Mouse (Mus musculus) intestine, embryonic 15.5 days (tissue): ENCODE measurements at regions not wholly inside any gene's neighbourhood (a gene's known extent, or its start where the extent isn't known, plus 50 kb on each side); places are given as distances from the start of the nearest gene placed in this dataset.
A peak's percentile ranks its signal among the peaks of the same experiment; 100 is the strongest.

Source experiments
- ATAC-seq: fragments of 200-750 bp; cut with Nextera tagmentation; 2 replicates; pipeline ENCODE4 v1.8.0; 2017; ENCODE audit warnings: moderate TSS enrichment, moderate library complexity
- H3K27ac ChIP-seq: fragments of 300-500 bp; sonication (generic); 2 replicates; pipeline ENCODE4 v1.5.1; 2015; ENCODE audit warnings: mild to moderate bottlenecking, inconsistent platforms
- H3K27me3 ChIP-seq: fragments of 300-500 bp; sonication (generic); replicated peaks from 2 replicates; pipeline ENCODE4 v1.6.1; 2015; ENCODE audit warnings: inconsistent platforms
- H3K36me3 ChIP-seq: fragments of 300-500 bp; sonication (generic); 2 replicates; pipeline ENCODE4 v1.6.1; 2015; ENCODE audit warnings: inconsistent platforms
- H3K4me1 ChIP-seq: fragments of 300-500 bp; sonication (generic); replicated peaks from 2 replicates; pipeline ENCODE4 v1.6.1; 2015; ENCODE audit warnings: inconsistent platforms
- H3K4me2 ChIP-seq: fragments of 300-500 bp; sonication (generic); replicated peaks from 2 replicates; pipeline ENCODE4 v1.6.1; 2015; ENCODE audit warnings: mild to moderate bottlenecking, inconsistent platforms
- H3K4me3 ChIP-seq: fragments of 300-500 bp; sonication (generic); replicated peaks from 2 replicates; pipeline ENCODE4 v1.5.1; 2015; ENCODE audit warnings: inconsistent platforms
- H3K9ac ChIP-seq: fragments of 300-500 bp; sonication (generic); 2 replicates; pipeline ENCODE4 v1.6.1; 2015; ENCODE audit warnings: inconsistent platforms
- H3K9me3 ChIP-seq: fragments of 300-500 bp; sonication (generic); 2 replicates; pipeline ENCODE4 v1.6.1; 2016; ENCODE audit warnings: inconsistent platforms
- WGBS: fragments of 180-500 bp; shearing (Covaris S2); methylation state at CpG from one replicate; pipeline ENCODE4 v1.1.7; 2015; 5-methylcytosine and 5-hydroxymethylcytosine counted together

DNA sequence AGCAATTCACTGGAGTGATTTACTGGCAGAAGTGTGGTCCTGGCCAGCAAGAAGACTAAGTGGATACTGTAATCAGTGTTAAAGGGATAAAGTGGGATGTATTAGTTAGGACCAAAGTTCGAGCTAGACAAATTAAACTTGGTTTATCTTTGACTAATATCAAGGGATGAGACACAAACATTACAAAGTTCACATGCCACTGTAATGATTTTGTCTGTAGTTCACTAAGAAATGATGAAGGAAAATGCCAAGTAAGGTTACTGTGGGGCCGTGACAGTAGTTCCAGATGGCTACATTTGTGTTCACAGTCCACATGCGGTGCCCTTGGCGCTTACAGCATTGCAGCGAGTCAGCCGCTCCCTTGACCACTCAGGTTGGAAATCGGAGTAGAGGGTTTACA is 458.2 kb upstream of the Pkn2 start:
- Histone ChIP-seq H3K4me3 (no peak overlapping the region), H3K4me2 (no peak overlapping the region), H3K4me1 (no peaks in the 10 kb centered on the region), H3K27ac (no peak overlapping the region), H3K27me3 (no peaks in the 10 kb centered on the region), H3K9me3 (no peaks in the 10 kb centered on the region), H3K9ac (no peak overlapping the region), H3K36me3 (no peaks in the 10 kb centered on the region)
- no peak for ATAC-seq
- 86% methylated on average over 7 of the region's 7 CpGs for WGBS

DNA sequence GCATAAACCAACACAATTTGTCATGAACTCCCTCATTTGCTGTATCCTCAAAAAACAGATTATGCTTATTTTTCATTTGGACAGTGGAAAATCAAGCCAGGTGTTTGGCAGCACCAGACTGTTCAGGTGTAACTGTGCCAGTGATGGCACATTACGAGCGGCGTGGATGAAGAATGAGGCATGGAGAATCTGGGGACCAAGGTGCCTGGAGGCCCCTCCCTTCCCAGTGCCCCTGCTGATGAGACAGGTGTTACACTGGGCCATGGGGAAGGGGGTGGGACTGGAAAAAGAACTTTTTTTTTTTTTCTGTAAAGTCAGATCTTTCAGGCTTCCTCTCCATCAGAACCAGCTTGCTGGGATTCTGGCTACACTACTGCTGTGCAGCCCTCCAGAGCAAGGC is 451.5 kb upstream of the Pkn2 start:
- Histone ChIP-seq H3K27me3 (no peaks in the 10 kb centered on the region), H3K4me3 (no peak overlapping the region), H3K9me3 (no peaks in the 10 kb centered on the region), H3K4me2 (no peak overlapping the region), H3K36me3 (no peaks in the 10 kb centered on the region), H3K27ac (no peak overlapping the region), H3K9ac (no peak overlapping the region), H3K4me1 (no peaks in the 10 kb centered on the region)
- 90% methylated on average over 3 of the region's 3 CpGs for WGBS
- no peak for ATAC-seq

DNA sequence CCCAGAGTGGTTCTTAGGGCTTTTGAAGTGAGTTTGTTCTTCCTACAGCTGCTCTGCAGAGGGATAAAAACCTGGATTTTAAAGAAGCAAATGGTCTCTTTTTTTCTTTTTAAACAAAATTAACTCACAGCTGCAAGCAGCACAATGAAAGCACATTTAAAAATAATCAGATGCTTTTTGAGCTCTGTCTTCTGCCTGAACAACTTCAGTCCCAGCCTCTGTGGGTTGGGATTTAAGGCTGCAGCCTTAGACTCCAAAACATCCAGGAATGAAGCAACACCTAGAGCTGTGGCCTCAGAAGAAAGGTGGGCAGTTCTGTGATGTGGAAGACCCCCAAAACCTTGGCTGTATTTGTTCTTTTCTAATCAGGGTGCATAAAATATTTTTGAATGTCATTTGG is 446.7 kb upstream of the Pkn2 start:
- Histone ChIP-seq H3K27me3 (no peaks in the 10 kb centered on the region), H3K9ac (no peak overlapping the region), H3K9me3 (no peaks in the 10 kb centered on the region), H3K4me3 (no peak overlapping the region), H3K27ac (no peak overlapping the region), H3K4me1 (no peaks in the 10 kb centered on the region), H3K4me2 (no peak overlapping the region), H3K36me3 (no peaks in the 10 kb centered on the region)
- ATAC-seq: no peak

DNA sequence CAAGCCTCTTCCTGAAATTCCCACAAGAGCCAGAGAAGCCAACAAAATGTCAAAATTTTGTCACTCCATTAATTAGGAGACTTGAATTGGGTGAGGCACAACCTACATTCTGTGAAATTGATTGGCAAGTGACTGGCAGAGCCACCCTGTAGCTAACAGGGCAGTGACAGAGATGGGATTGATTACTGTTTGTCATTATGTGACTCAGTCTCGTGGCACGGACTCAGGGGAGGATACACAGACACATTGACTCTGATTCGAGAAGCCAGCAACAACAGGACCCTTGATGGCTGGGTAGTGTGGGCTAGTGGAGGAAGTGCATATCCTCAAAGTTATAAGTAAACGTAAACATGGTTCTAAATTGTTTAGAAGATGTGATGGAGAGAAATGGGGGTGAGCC is 445.8 kb upstream of the Pkn2 start:
- no peak overlapping the region for H3K4me2 ChIP-seq
- no peak overlapping the region for H3K4me3 ChIP-seq
- no peaks in the 10 kb centered on the region for H3K36me3 ChIP-seq
- H3K27ac ChIP-seq: no peak overlapping the region
- no peak overlapping the region for H3K9ac ChIP-seq
- no peaks in the 10 kb centered on the region for H3K4me1 ChIP-seq
- no peaks in the 10 kb centered on the region for H3K27me3 ChIP-seq
- H3K9me3 ChIP-seq: no peaks in the 10 kb centered on the region
- WGBS: 49% methylated on average over 4 of the region's 4 CpGs
- peak; percentile 8; the same call in 1 of the 2 replicates for ATAC-seq

DNA sequence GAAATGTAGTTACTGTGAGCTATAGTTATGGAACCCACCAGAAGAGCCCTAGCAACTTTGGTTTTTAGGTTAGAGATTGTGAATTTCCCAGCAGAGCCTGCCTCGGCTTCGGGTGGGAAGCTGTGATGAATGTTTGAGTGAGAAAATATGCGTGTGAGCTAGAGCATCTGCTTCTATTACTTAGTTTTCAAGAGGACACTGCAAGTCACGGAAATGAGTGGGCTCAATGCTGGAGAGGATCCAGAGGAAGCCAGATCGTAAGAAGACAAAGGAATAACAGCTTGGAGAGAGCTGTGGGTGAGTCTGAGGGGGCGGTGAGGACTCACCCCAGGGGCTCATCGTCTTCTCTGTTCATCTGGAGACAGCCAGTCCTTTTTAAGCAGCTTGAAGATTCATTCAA is 434.7 kb upstream of the Pkn2 start:
- Histone ChIP-seq H3K27me3 (no peaks in the 10 kb centered on the region), H3K36me3 (no peaks in the 10 kb centered on the region), H3K9ac (no peak overlapping the region), H3K4me2 (no peak overlapping the region), H3K4me1 (no peaks in the 10 kb centered on the region), H3K9me3 (no peaks in the 10 kb centered on the region), H3K27ac (no peak overlapping the region), H3K4me3 (no peak overlapping the region)
- WGBS: 40% methylated on average over 7 of the region's 7 CpGs
- no peak for ATAC-seq

DNA sequence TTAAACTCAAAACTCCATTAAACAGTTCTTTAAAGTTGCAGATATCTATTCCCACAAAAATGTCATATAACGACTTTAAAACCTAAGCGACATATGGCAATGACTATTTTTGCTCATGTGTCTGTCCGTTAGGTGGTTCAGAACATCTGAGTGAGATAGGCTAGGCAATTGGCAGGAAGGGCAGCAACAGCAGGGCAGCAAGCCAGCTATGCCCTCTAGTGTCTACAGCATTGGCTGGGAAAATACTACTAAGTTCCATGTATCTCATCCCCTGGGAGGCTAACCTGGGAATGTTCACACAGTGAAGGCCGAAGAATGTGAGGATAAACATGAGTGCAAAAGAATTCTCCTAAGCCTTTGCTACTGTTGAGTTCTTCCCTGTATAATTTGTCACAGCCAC is 410.0 kb upstream of the Pkn2 start:
- no peak overlapping the region for H3K9ac ChIP-seq
- no peak overlapping the region for H3K4me2 ChIP-seq
- H3K27me3 ChIP-seq: no peaks in the 10 kb centered on the region
- no peak overlapping the region for H3K4me3 ChIP-seq
- no peak overlapping the region for H3K27ac ChIP-seq
- no peaks in the 10 kb centered on the region for H3K4me1 ChIP-seq
- H3K9me3 ChIP-seq: no peaks in the 10 kb centered on the region
- H3K36me3 ChIP-seq: no peaks in the 10 kb centered on the region
- WGBS: 84% methylated on average over 4 of the region's 4 CpGs
- ATAC-seq: no peak

DNA sequence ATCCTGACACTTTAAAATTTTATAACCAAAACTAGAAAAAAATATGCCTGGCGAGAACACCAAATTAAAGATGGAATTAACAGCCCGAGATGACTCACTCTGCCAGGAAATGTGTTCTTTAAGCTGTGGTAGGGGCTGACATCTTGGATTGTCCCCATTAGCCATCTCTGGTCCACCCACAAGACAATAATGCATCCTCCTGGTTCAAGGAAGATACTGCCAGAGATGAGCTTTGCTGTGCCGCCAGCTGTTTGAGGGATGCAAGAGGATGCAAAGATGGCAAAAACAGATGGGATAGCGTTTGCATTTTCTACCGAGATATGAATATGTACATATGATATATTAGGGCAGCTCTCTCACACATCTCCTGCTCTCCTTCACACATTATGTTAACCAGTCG is 382.3 kb upstream of the Pkn2 start:
- WGBS: 86% methylated on average over 6 of the region's 6 CpGs

DNA sequence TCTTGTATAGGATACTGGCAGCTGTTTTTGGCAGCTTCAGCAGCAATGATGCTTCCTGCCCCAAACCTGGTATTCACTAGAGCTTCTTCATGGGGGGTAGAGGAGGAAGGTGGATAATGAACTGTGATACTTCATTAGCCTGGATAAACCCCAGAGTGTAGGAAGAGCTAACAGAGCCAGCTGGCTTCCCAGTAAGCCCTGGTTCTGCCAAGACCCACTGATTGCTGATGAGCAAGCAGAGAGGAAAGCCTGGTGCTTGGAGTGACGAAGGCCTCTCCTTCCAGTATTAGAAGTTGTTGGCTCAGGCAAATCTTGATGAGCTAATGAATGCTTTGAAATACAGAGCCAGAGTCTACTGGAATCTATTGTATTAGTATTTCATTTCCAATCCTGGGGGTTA is 370.8 kb upstream of the Pkn2 start:
- Histone ChIP-seq H3K4me1 (no peaks in the 10 kb centered on the region), H3K9ac (no peak overlapping the region), H3K36me3 (no peaks in the 10 kb centered on the region), H3K4me3 (no peak overlapping the region), H3K4me2 (no peak overlapping the region), H3K27me3 (no peaks in the 10 kb centered on the region), H3K9me3 (no peaks in the 10 kb centered on the region), H3K27ac (no peak overlapping the region)
- ATAC-seq: no peak
- 90% methylated on average over 1 of the region's 1 CpGs for WGBS

More for the DNA sequence above, 382.3 kb upstream of the Pkn2 start:
- ATAC-seq: no peak
- Histone ChIP-seq H3K9me3 (no peaks in the 10 kb centered on the region), H3K27me3 (no peaks in the 10 kb centered on the region), H3K9ac (no peak overlapping the region), H3K4me2 (no peak overlapping the region), H3K4me3 (no peak overlapping the region), H3K36me3 (no peaks in the 10 kb centered on the region), H3K4me1 (no peaks in the 10 kb centered on the region), H3K27ac (no peak overlapping the region)

DNA sequence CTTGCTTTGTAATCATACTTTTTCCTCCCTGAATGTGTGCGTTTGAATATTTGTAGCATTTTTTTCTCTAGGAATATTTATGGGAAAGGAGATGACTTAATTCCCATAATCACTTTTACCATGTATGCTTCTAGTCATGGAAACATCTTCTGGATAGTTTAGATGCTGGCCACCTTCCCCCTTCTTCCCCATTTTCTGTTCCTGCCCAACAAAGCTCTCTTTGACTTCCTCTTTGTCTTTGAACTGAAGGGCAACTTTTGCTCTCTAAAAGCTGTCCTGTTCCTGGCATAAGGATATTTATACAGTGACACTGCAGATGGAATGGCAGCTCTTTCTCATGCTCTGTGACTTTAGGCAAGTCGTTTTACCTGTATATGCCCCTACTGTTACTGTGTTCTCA is 370.2 kb upstream of the Pkn2 start:
- WGBS: 70% methylated on average over 2 of the region's 2 CpGs
- no peaks in the 10 kb centered on the region for H3K36me3 ChIP-seq
- no peaks in the 10 kb centered on the region for H3K4me1 ChIP-seq
- ATAC-seq: no peak
- no peak overlapping the region for H3K9ac ChIP-seq
- H3K27me3 ChIP-seq: no peaks in the 10 kb centered on the region
- no peak overlapping the region for H3K4me3 ChIP-seq
- no peak overlapping the region for H3K4me2 ChIP-seq
- no peak overlapping the region for H3K27ac ChIP-seq
- no peaks in the 10 kb centered on the region for H3K9me3 ChIP-seq

DNA sequence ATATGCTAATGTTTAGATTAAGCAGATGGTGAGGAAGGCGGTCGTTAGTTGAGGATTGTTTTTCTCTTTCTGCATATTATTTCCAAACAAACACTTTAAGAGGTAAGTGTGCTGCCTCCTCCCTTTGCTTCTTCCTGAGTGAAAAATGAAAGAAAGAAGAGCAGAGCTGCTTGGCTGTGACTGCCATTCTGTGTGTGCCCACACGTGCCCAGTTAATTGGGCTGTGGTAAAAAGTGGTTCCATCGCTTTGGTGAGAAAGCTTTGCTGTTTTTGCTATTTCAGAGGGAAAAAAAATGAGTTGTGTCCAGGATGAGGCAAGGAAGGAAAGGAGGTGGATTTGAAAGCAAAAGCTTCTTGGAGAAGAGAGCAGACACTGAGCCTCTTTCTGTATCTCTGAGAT is 360.9 kb upstream of the Pkn2 start:
- no peaks in the 10 kb centered on the region for H3K4me1 ChIP-seq
- no peak overlapping the region for H3K4me3 ChIP-seq
- WGBS: 58% methylated on average over 4 of the region's 4 CpGs
- H3K36me3 ChIP-seq: no peaks in the 10 kb centered on the region
- H3K9ac ChIP-seq: no peak overlapping the region
- no peaks in the 10 kb centered on the region for H3K9me3 ChIP-seq
- no peak for ATAC-seq
- H3K27ac ChIP-seq: no peak overlapping the region
- 0 out of 2 replicates have a peak overlapping the region, but pooled peaks have one; percentile 19 for H3K4me2 ChIP-seq
- no peaks in the 10 kb centered on the region for H3K27me3 ChIP-seq

DNA sequence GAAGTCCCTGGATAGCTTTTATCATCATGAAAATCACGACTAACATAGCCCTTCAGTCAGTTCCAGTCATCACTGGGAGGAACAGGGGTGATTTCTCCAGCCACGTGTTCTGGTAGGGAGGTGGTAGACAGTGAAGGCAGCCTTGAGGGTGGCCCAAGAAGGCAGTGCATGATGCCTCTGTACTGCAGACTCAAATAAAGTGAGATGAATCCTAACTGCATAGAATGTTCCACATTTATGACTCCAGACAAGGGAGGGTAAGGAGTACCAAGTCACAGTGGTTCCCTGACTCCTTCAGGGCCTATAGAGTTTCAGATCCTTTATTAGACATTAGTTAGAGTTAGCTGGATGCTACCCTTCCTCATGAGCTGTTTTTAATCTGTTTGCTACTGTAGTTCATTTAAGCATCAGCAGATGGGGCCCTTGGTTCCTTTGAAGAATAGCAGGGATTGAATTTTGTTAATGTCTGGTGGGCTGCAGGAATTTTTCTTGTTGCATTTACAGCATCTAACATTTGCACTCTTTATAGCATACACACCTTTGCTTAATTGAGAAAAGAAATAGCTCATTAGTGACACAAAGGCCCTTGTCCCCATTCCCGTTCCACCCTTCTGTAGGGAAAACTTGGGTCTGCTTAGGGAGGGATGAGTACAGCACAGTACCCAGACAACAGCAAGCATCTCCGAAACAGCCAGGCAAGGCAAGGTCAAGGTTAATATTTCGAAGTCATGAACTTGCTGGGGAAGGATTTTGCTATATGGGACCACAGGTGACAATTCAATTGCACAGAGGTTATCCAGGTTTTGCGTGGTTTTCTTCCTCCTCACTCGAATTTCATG is 359.0 kb upstream of the Pkn2 start:
- 71% methylated on average over 7 of the region's 7 CpGs for WGBS
- no peaks in the 10 kb centered on the region for H3K9me3 ChIP-seq

DNA sequence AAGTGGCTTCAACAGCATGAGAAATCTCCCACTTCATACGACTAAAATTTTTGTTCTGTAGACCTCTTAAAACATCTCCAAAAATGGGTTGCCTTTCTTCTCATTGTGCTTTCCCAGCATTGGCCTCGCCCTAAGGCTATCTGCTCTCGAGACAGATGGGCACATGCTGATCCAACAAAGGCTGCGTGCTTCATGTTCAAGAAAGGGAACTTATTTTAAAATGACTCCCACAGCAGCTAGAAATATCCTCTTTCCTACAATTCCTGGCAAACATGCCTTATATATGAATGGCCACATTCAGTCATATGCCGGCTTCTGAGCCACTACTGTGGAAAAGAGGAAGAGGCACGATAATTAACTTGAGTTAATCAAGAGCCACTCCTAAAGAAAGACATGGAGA is 356.7 kb upstream of the Pkn2 start:
- no peak for ATAC-seq
- Histone ChIP-seq H3K27me3 (no peaks in the 10 kb centered on the region), H3K9me3 (no peaks in the 10 kb centered on the region), H3K4me3 (no peak overlapping the region), H3K4me2 (no peak overlapping the region), H3K27ac (no peak overlapping the region), H3K36me3 (no peaks in the 10 kb centered on the region), H3K9ac (no peak overlapping the region), H3K4me1 (no peaks in the 10 kb centered on the region)
- 85% methylated on average over 6 of the region's 6 CpGs for WGBS

More for the DNA sequence above, 359.0 kb upstream of the Pkn2 start:
- H3K36me3 ChIP-seq: no peaks in the 10 kb centered on the region
- no peaks in the 10 kb centered on the region for H3K27me3 ChIP-seq
- H3K4me1 ChIP-seq: no peaks in the 10 kb centered on the region
- no peak overlapping the region for H3K9ac ChIP-seq
- no peak overlapping the region for H3K4me3 ChIP-seq
- ATAC-seq: no peak
- no peak overlapping the region for H3K27ac ChIP-seq
- H3K4me2 ChIP-seq: no peak overlapping the region

DNA sequence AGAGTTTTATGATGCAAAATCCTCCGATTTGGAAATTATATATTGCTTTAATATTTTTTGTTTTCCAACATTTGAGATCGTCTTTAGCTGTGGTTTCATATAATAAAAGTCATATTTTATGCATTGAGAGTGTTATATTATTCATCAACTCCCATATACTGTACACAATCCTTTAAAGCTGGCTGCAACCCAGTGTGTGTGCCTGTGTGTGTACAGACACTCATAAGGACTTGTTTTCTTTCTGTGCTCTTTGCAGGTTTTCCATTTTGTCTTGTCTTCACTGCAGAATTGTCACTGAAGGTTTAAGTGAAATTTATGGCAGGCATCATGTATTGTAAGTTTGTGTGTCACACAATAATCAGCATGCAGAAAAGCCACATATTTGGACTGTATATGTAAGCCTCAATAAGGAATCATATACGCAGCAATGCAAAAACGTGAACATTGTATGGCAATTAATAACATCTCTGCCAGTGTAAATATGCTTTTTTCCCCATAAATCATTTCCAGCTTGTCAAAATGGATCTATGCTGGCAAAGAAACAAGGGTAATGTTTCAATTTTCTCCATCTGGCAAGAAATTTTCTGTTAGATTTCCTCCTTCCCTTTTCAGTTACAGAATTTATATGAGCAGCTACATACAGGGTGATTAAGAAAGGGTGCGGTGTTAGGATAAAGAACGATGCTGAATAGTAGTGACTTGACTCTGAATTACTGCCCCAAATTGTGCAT is 342.4 kb upstream of the Pkn2 start:
- no peaks in the 10 kb centered on the region for H3K9me3 ChIP-seq
- H3K36me3 ChIP-seq: no peaks in the 10 kb centered on the region
- H3K27me3 ChIP-seq: no peaks in the 10 kb centered on the region
- no peak overlapping the region for H3K9ac ChIP-seq
- no peak overlapping the region for H3K4me2 ChIP-seq
- H3K27ac ChIP-seq: no peak overlapping the region
- 71% methylated on average over 6 of the region's 6 CpGs for WGBS
- H3K4me1 ChIP-seq: no peaks in the 10 kb centered on the region
- no peak overlapping the region for H3K4me3 ChIP-seq
- ATAC-seq: no peak
